Mouse (Mus musculus) thymus, postnatal 10 days (tissue): ENCODE measurements at regions not wholly inside any gene's neighbourhood (a gene's known extent, or its start where the extent isn't known, plus 50 kb on each side); places are given as distances from the start of the nearest gene placed in this dataset.

Source experiments
- DNase-seq, 2 experiments: peaks; one replicate each; pipeline ENCODE4 v3.0.0; 2021; ENCODE audit warnings: low spot score in 2 of 2

DNA sequence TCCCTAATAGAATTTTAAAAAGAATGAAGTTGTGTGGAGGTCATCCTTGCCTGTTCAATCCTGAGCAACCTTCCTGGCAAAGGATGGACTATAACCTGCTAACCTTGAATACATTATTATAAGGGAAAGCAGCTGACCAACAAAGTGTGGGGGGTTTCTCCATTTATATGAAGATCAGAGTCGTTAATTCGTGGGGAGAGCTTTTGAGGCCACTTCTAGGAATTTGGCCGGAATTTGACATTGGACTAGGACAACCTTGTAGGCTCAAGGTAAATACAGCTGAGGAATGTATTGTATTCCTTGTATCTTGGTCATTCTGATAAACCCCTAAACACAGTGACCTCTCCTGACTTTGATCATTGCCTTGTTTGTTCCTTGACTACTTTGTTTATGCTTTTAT lies 56.9 kb downstream of the Klf4 start:
- no peak for DNase-seq

DNA sequence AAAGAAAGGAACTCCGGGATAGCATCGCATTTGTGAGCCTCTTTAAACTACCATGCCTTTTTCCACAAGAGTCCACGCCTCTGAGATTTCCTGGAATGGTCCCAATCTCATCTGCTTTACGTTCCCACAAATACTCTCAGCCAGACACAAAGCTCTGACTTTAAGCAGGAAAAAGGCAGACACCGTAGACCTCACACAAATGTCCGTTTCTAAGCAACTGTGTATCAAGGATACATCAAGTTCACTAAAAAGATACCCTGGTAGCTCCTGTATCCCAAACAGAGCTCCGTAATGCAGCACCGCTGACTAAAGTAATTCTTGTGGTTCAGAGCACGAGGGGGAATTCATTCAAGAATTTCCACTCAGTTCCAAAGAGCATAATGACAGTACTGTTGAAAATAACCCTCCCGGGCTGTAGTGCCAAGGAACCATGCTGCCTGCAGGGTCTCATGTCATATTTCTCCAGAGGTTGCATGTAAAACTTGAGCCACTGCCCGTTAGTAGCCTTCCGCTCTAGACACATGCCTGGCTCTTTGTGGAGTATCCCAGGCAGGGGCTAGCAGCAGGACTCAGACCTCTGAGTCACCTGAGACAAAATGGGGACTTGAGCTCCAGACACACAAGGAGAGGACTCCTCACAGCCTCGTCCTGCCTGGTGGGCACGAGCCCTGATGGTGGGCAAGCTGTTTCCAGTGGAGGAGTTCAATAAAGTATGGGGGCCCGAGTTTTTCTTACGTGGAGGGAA lies 58.0 kb downstream of the Klf4 start:
- no peak for DNase-seq

DNA sequence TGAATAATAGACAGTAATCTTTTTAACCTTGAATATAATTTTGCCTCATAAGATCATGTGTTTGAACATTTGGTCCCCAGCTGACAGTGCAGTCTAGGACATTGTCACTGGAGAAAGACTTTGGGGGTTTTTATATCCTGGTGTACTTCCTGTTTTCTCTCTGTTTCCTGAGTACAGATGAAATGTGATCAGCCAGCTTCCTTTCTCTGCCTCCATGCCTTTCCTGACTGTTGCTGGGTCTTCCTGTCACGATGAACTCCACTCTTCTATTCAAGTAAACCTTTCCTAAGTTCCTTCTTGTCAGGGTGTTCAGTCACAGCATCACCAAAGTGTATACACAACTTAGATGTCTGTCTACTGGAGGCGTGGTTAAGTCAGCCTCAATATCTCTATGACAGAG lies 59.6 kb downstream of the Klf4 start:
- DNase-seq: no peak

DNA sequence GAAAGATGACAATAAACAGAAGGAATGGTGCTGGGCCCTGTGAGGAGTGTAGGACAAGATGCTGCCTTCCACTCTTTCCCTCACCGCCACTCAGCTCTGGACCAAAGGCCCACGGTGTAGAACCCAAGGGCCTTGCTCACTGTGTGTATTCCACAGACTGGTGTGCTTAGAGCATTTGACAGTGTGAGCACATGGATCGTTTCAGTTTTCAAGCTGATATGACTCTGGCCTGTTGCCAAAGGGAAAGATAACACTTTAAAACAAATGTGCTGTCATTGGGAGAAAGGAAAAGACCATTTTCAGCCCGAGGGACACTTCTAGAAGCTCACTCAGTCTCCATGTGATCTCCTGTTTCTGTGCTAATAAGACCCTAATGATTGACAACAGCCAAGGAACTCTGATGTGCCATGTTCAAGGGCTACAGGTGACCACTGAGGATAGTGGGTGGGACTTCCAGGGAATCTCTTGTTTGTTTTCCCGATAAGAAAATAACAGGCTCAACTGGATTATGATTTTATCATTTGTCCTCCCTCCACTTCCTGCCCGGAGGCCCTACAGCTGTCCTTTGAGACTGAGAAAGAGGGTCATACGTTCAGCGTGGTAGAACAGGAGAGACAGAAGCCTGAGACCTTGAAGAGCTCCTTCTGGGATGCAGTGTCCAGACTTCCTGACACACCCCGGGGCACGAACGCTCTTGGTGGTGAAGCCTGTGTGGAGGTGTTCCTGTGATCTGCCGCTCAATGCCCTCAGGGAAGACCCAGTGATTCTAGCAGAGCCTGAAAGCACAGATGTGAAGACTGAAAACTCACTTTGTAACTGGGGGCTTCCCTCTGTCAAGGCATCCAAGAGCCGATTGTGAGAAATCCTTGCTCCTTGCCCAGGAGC lies 61.2 kb downstream of the Klf4 start:
- DNase-seq: no peak

DNA sequence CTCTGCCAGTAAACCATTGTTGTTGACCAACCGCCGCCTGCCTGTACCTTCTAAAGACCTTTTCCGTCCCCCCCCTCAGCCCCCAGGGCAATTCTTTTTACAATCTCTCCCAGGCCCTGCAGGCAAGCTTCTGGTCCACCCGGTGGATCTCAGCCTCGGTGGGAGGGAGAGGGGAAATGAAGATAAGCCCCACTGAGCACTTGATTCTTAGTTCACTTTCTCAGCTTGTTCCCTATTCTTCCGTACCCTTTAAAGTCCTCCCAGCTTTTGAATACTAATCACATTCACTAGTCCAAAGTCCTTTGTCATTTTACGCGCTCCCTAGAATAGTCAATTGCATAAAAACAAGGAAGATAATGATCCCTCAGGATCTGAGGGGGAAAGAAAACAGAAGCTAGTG lies 68.1 kb downstream of the Klf4 start:
- no peak for DNase-seq

DNA sequence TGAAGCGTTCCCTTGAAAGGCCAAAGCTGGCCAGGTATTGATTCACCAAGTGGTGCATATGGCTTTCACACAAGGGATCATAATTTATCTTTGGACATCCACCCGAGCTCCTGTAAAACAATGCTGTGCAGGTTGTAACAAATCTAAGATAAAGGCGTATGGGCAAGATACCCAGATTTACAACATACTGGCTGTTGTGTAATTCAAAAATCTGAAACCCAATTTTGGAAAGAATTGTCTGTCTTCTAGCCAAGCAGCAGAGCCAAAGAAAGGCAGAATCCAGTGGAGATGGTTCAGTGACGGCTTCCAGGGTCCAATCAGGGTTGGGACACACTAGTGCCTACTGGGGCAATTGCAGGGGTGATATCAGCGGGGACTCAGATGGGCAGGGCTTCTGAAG lies 70.3 kb downstream of the Klf4 start:
- no peak for DNase-seq

DNA sequence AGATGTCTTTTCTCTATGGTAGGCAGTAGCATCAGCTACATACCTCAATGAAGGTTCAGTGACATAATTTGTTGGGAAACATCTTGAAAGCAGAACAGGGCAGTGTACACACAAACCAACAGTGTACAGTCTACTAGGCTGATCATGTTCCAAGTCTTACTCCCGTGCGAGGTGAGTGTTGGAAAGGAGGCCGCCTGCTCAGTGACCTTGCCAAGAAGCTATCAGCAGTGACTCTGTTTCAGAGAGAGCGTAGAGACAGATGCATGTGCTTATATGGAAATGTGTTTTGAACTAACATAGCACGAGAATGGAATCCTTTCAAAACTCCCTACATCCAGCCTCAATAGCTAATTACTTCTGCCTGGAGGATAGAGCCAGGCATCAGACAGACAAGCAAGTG lies 78.4 kb downstream of the Klf4 start:
- DNase-seq: no peak

DNA sequence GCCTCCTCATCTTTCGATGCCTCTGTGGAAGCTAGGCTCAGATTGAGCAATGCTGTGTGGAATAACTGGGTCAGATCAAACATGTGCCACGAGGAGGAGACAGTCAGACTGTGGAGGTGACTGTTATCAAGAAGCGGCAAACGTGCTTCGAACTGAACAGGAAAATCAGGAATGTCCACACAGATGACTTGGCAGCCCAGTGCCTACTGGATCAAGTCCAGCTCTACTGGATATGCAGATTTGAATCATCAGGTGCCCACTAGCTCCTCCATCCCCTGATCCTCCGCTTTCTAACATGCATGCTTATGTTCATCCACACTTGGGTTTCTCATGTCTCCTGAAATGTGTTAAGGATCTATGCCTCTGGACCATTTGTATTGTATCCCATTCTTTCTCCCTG lies 79.7 kb downstream of the Klf4 start:
- no peak for DNase-seq

DNA sequence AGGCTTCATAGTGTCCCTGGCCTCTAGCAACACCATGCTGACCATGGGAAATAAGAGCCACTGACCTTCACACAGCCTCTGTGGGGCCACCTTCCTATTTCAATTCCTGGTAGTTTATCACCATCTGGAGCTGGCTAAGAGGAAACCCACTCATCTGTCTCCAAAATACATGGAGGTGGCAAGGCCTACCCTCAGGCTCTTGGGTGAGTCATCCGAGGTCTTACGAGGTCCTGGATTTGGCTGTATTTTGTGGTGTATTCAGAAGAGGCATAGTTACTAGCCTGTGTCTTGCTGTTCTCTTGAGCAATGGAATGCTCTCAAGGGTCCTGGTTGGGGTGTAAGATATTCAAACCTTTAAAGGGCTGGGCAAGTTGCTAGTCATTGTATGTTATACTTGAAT lies 80.6 kb downstream of the Klf4 start:
- DNase-seq: no peak

DNA sequence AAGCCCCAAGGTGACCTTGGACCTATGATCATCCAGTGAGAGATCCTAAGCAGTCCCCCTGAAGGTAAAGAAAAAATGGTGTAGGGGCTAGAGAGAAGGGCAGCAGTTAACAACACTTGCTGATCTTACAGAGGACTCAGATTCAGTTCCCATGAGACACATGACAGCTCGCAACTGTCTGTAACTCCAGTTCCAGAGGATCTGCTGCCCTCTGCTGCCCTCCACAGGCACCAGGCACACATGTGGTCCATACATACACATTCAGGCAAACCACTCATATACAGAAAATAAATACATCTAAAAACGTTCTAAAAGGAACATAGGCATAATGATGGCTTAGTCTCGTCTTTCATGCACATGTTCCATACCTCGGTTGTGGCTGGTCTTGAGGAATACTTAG lies 81.2 kb downstream of the Klf4 start:
- no peak for DNase-seq

DNA sequence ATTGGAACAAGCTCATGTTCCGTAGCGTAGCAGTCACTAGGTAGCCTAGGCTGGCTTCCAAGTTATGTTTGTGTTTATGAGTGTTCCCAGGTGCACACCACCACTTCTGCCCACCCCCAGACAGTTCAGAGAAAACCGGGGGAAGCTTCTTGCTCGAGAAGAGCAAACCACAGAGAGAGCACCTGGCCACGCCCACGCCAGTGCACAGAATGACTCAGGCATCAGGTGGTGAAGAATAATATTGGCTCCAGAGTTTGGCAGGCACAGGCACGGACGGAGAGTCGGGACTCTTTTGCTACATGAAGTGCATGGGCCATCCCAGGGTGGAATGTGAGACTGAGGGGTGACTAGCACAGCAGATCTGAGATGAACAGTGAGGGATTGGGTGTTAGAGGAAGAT lies 88.8 kb downstream of the Klf4 start:
- DNase-seq: peak; percentile 3 to 10

DNA sequence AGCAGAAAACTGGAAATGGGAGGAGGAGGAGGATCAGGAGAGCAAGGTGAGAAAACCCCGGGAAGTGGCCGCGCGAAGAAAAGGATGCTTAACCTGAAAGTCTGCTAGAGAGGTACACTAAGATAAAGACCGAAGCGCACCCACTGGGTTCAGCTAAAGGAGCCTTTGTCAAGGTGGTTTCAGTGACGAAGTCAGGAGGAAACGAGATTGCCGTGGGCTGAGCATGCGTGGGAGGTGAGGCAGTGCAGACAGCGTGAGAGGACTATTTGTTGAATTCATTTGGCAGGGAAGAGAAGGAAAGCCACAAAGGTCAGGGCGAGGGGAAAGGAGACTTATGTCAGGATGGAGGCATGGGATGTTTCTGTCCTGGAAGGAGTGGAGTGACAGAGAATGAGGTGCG lies 90.2 kb downstream of the Klf4 start:
- no peak for DNase-seq
